Mouse (Mus musculus) ES-Bruce4 (cell line): ENCODE results near the gene Sox2.

Experiments used
- CTCF ChIP-seq: IDR thresholded peaks from one replicate; pipeline ENCODE4 v1.8.1; 2011; ENCODE audit warnings: low read depth, low read length
- EP300 ChIP-seq: IDR thresholded peaks from 2 replicates; pipeline ENCODE4 v1.6.1; 2011; ENCODE audit warnings: low read depth, low read length; ENCODE audit not compliant: insufficient read depth
- POLR2A ChIP-seq: IDR thresholded peaks from one replicate; pipeline ENCODE4 v1.8.1; 2011; ENCODE audit warnings: low read length; ENCODE audit not compliant: insufficient read depth

DNA sequence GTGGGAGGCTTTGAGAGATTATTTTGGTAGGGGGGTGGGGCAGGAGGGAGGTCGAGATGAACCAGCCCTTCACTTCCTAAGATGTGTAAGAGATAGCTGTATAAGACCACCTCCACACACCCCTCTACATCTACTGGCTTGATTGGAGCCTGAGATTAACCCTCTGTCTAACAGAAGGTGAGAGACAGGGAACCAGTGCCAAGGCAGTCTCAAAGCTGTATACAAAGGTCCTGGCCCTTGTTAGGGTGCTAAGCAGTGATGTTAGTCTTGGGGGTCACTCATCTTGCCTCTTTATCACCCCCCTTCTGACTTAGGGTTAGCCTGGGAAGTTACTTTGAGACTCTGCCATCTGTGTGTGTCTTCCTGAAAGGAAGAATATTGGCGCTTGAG lies 7.5 kb downstream of the Sox2 start:
- TF ChIP-seq CTCF (no peak), EP300 (no peak), POLR2A (no peak)
